Mouse (Mus musculus) lung, postnatal 25 days (tissue): ENCODE measurements at regions not wholly inside any gene's neighbourhood (a gene's known extent, or its start where the extent isn't known, plus 50 kb on each side); places are given as distances from the start of the nearest gene placed in this dataset.

ENCODE experiments used
- DNase-seq: peaks from one replicate; pipeline ENCODE4 v3.0.0; 2022; ENCODE audit warnings: low spot score

DNA sequence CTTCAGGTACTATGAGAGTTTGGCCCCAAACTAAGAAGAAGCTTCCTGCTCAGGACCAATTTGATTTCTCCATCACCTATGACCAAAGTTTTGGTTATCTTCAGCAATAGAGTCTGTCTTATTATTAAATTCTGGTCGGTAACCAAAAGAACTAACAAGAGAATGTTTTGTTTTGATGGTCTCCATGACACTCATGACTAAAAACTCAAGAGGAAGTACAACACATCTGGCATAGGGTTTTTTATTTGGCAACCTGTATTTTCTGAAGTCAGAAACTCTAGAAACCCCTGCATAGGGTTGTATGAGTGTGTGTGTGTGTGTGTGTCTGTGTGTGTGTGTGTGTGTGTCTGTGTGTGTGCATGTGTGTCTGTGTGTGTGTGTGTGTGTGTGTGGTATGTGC lies 310.5 kb downstream of the Ptprc start:
- DNase-seq = peak; percentile 21

- DNase-seq = no peak
Measured at GRCm38 (mm10) chr1:137863506-137863905, 312.0 kb downstream of the Ptprc start.

- no peak for DNase-seq
Measured at GRCm38 (mm10) chr1:137852262-137852661, 323.2 kb downstream of the Ptprc start.

DNA sequence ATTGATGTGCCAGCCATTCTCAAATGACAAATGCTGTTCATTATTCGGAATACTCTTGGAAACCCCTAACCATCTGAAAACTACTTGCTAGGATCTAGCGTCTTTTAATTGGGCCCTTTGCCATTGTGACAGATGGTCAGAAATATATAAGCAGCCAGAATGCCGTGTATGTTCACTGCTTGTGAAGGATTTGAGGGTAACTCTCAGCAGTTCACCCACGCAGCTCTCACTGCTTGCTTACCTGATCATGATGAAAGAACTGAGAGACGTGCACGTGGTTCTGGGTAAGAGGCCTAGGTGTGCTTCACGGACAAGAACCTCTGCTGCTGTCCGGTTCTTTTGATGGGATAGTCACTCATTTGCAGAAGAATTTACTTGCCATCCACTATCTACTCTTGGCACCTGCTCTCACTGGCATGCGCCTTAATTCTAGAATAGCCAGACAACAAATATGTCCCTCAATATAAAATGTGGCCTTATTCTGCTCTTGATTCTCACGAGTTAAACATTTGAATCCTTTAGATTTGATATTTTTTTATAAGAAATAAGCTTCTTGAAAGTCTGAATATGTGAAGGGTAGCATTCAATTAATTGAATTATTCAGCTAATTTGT lies 328.1 kb downstream of the Ptprc start:
- no peak for DNase-seq

- no peak for DNase-seq
Measured at GRCm38 (mm10) chr1:137846857-137847256, 328.7 kb downstream of the Ptprc start.

DNA sequence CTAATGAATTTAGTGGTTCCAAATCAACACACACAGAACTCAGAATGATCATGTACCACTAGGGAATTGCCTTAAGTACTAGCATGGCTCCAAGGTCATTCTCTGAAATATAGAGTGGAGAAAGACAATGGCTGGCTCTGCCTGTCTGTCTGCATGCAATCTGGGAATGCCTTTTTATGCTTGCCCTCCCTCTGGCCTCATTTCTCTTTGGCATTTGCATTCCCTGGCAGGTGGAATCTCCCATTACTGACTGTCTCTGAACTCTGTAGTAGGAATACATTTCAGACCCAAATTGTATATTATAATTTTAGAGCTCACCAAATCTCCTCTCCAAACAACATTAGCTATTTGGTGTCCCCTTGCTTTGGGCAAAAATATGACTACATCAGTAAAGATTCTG lies 335.0 kb downstream of the Ptprc start:
- DNase-seq = no peak

- DNase-seq = no peak
Measured at GRCm38 (mm10) chr1:137839703-137840102, 335.8 kb downstream of the Ptprc start.

DNA sequence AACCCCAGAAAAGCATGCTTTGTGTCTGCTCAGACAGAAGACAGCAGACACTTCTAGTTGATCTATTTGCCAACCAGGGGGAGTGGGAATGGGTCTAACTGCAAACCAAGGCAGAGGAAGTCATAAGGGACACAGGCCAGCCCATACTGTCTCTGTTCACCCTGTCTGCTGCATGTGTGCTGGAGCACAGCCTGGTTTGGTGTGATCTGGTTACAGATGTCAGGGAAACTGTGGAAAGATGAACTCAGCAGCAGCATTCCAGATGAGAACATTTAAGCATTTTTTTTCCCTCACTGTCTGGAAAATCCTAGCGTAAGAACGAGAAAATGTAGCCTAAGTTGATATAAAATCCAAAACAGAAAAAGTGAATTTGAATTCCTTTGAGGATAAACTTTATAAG lies 336.2 kb downstream of the Ptprc start:
- DNase-seq = no peak

- DNase-seq = no peak
Measured at GRCm38 (mm10) chr1:137838357-137838756, 337.2 kb downstream of the Ptprc start.

DNA sequence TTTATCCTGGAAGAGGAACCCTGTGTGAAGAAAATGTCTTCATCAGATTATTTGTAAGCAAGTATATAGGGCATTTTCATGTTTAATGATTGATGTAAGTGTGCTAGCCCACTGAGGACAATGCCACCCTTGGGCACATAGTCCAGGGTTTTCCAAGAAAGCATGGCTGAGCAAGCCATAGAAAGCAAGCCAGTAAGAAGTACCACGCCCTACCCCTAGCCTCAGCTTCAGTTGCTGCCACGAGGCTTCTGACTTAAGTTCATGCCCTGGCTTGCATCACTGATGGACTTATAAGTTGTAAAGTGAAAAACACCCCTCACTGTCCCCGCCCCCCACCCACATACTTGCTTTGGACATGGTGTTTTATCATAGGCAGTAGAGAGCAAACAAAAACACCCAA lies 342.0 kb downstream of the Ptprc start:
- DNase-seq = no peak

DNA sequence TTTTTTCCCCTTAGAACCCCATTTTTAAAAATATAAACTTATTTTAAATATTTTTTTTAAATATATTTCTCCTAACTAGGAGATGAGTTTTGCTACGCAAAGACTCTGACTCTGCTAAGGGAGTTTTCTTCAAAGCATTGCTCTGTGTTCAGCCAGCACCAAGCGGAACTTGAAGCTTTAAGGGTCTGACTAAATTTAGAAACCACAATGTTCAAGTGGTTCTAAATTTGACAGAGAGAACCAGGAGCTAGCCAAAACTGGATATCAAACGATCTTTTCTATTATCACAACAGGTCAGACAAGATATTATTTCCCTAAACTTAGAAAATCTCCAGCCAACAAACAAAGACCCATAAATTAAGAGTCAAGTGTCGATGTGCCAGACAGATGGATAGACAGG lies 344.2 kb downstream of the Ptprc start:
- no peak for DNase-seq

- DNase-seq = no peak
Measured at GRCm38 (mm10) chr1:137827379-137827778, 348.1 kb downstream of the Ptprc start.

DNA sequence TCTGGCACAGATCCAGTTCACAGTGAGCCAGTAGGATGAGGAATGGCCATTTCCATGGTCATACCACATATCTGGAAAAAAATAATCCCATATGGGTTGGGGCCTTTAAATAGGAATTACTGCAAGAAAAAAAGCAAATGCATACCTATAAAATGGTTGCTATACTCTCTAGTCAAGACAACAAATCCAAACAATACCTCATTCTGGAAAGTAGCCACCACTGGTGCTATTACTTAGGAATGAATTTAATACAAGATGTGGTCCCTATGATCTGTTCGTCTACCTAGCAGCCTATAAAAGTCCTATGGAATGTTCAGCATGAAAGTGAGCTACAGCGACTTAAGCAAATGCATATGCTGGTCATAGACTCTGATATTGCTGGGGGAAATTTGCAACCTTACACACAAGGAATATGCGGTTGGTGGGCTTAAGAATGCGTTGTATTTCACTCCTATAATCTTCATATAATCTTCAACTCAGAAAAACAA lies 360.1 kb downstream of the Ptprc start:
- DNase-seq = no peak

- no peak for DNase-seq
Measured at GRCm38 (mm10) chr1:137814556-137814955, 361.0 kb downstream of the Ptprc start.

DNA sequence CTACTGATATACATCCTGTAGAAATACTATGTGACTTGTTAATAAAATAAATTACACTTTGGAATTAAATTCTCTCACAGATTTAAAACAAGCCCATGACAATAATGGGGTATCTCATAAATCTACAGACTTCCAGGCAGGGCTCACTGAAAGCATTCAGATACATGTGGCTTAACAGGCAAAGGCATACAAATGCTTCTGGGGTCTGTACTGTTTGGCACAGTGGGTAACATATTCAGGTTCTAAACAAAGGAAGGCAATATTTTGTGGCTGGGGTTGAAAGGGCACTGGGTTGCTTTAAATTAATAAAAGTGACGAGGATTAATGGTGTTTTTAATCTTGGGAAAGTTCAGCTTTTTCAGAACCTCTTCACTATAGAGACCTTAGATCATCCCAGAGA lies 361.8 kb downstream of the Ptprc start:
- no peak for DNase-seq

- no peak for DNase-seq
Measured at GRCm38 (mm10) chr1:137811981-137812380, 363.5 kb downstream of the Ptprc start.

GRCm38 (mm10) chr1:137806742-137807141 lies 368.8 kb downstream of the Ptprc start:
- DNase-seq = no peak

- no peak for DNase-seq
Measured at GRCm38 (mm10) chr1:137806252-137806651, 369.3 kb downstream of the Ptprc start.

GRCm38 (mm10) chr1:137802119-137802518 lies 373.4 kb downstream of the Ptprc start:
- DNase-seq = no peak

- DNase-seq = no peak
Measured at GRCm38 (mm10) chr1:137800752-137801151, 374.8 kb downstream of the Ptprc start.

GRCm38 (mm10) chr1:137788789-137789188 lies 386.7 kb downstream of the Ptprc start:
- no peak for DNase-seq

DNA sequence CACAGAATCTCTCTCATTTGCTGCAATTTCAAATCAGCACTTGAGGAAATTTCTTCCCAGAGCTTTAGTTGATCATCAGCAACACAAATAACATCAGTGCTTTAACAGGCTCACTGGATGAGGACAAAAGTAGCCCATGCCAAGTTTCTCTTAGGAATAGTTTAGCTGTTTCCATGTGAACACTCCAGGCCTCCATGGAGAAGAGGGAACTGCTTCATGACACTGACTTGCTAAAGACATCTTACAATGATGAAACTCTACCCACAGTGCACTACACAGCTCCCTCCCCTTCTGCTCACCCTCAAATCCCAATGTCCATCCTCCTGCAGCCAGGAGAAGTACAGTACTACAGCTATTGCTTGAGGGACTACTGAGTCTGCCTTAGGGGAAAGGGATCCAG lies 388.9 kb downstream of the Ptprc start:
- DNase-seq = no peak

DNA sequence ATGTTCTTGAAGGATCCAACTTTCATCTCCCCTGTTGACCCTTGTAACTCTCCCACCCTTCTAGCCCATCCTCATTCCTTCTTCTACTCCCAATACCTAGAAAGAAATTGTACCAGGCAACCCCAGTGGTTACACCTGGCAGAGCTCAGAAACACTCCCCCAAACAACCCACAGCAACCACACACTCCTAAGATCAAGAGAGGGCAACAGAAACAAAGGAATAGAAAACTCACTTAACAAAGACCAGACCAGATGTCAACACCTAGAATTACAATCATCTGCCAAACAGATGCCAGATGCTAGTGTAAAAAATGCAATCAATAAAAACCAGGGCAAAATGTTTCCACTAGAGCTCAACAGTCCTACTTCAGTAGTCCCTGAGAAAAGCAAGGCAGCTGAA lies 400.9 kb downstream of the Ptprc start:
- no peak for DNase-seq

- no peak for DNase-seq
Measured at GRCm38 (mm10) chr1:137760797-137761196, 414.7 kb downstream of the Ptprc start.
